Mouse (Mus musculus): ENCODE measurements around the gene Erg28. TPM values are rescaled to one million over a fixed set of nuclear protein-coding genes. Genes with fewer than 3 reads are reported as not detected.

Erg28 gene
- polyA plus RNA-seq, 1 experiment from 2014 or later: 110 TPM

DNA sequence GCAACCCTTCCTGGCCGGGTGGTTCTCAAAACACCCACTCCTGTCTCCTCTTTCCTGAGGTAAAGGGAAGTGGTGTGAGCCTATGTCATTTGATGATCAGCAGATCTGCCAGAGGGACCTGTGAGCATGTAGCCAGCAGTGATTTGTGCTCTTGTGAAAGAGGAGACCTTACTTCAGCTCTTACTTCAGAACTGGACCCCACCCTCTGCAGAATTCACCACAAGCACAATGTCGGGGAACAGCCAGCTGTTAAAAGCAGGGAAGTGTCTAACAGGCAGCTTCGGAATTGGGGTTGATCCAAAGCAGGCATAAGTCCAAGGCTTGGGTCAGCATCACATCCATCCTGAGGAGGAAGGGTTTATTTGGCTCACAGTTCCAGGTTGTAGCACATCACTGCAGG is 53.0 kb downstream of the Erg28 start:
- H3K4me2 ChIP-seq: no peak overlapping the region
- H3K9ac ChIP-seq (replicated peaks): no peak overlapping the region
- no peaks in the 10 kb centered on the region for H3K27me3 ChIP-seq (replicated peaks)
- H3K27ac ChIP-seq (replicated peaks): no peak overlapping the region
- no peaks in the 10 kb centered on the region for H3K4me1 ChIP-seq
- no peak overlapping the region for H3K4me3 ChIP-seq (replicated peaks)
- 72% methylated on average over 3 of the region's 3 CpGs for WGBS
- H3K36me3 ChIP-seq: no peaks in the 10 kb centered on the region
- ATAC-seq (ENCODE audit: low FRiP score): no peak
- H3K9me3 ChIP-seq (replicated peaks): peaks cover 4% of the 10 kb centered on the region; the same call in 1 of the 2 replicates

DNA sequence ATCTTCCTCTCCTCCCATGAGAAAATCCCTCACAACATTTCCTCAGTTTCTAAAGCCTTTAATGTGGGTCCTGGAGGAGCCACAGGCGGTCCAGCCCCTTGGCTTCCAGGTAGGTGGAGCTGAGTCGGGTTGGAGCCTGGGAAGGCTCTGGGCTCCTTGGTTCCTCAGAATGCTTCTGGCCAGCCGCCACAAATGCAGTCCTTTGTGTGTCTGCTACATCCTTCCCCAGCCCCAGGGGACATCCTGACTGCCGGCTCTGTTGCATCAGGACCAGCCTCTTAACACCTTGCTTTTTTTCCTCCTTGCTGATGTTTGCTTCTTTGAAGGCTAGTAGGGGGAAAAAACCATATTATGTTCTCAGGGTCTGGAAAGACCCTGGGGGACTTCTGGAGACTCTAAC is 56.6 kb downstream of the Erg28 start:
- no peak overlapping the region for H3K4me2 ChIP-seq
- H3K9me3 ChIP-seq (replicated peaks): no peaks in the 10 kb centered on the region
- H3K27ac ChIP-seq (replicated peaks): no peak overlapping the region
- H3K36me3 ChIP-seq: no peaks in the 10 kb centered on the region
- no peak for ATAC-seq (ENCODE audit: low FRiP score)
- no peak overlapping the region for H3K4me3 ChIP-seq (replicated peaks)
- H3K4me1 ChIP-seq: no peaks in the 10 kb centered on the region
- WGBS: 47% methylated on average over 4 of the region's 4 CpGs
- H3K27me3 ChIP-seq (replicated peaks): no peaks in the 10 kb centered on the region
- H3K9ac ChIP-seq (replicated peaks): no peak overlapping the region

DNA sequence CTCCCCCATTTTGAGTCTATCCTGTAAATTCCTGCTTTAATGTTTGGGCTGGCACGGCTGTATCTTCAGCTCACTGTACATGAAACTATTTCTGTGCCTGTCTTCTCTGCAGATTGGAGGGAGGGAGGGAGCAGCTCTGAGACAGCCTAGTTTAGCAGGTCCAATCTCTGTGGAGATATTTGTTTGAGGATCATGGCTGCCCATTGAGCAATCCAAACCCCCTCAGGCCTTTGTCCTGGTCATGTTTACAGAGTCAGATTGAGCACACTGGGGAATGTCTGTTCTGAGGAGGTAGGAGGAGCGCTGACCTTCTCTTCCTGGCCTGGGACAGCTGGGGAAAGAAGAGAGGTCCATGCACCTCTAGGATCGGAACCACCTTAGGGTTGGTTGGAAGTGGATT is 58.1 kb downstream of the Erg28 start:
- H3K9me3 ChIP-seq (replicated peaks): no peaks in the 10 kb centered on the region
- no peaks in the 10 kb centered on the region for H3K36me3 ChIP-seq
- no peak overlapping the region for H3K9ac ChIP-seq (replicated peaks)
- H3K4me2 ChIP-seq: no peak overlapping the region
- ATAC-seq (ENCODE audit: low FRiP score): no peak
- no peaks in the 10 kb centered on the region for H3K4me1 ChIP-seq
- no peaks in the 10 kb centered on the region for H3K27me3 ChIP-seq (replicated peaks)
- H3K27ac ChIP-seq (replicated peaks): no peak overlapping the region
- H3K4me3 ChIP-seq (replicated peaks): no peak overlapping the region
- 83% methylated on average over 3 of the region's 3 CpGs for WGBS

Other genes with a start within 250 kb of the Erg28 start
- 0.68 and 0.69 TPM in 2 replicates for gene Jdp2, start 225.5 kb downstream of the Erg28 start, polyA plus RNA-seq (2015; fragmentation: Nextera tagmentation; extraction: Ambion mirVana)
- 0.44 and 2.9 TPM in 2 replicates for gene Batf, start 137.9 kb downstream of the Erg28 start, polyA plus RNA-seq (2015; fragmentation: Nextera tagmentation; extraction: Ambion mirVana)
- 5.4 and 5.6 TPM in 2 replicates for gene Flvcr2, start 78.0 kb downstream of the Erg28 start, polyA plus RNA-seq (2015; fragmentation: Nextera tagmentation; extraction: Ambion mirVana)
- 10.7 and 14.9 TPM in 2 replicates for gene Ttll5, start 109 bp upstream of the Erg28 start, polyA plus RNA-seq (2015; fragmentation: Nextera tagmentation; extraction: Ambion mirVana)